Mouse (Mus musculus): ENCODE measurements around the gene Poldip3. TPM values are rescaled to one million over a fixed set of nuclear protein-coding genes. Genes with fewer than 3 reads are reported as not detected.
A peak's percentile ranks its signal among the peaks of the same experiment; 100 is the strongest.

The Poldip3 gene
- polyA plus RNA-seq, 1 experiment from 2014 or later: 185 TPM

DNA sequence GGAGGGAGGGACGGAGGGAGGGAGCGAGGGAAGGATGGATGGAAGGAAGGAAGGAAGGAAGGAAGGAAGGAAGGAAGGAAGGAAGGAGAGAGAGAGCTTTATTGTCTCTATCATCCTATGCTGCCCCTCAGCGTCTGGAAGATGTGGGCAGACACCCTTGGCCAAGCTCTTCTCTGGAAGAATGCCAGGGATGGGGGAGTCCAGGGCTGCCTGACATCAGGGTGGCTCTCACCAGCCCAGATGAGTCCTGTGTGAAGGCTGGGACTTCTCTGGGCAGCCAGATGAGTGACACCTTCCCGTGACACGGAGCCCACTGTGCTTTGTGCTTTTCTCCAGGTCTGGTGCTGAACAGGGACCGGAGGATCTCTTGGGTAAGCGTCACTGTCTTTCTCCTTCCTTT is 37.3 kb downstream of the Poldip3 start:
- H3K27ac ChIP-seq: no peak overlapping the region
- DNase-seq (ENCODE audit: extremely low spot score, low spot score): no peak
- peaks cover 38% of the 10 kb centered on the region for H3K4me1 ChIP-seq
- peaks cover 32% of the 10 kb centered on the region for H3K36me3 ChIP-seq (replicated peaks)
- no peaks in the 10 kb centered on the region for H3K9me3 ChIP-seq
- H3K27me3 ChIP-seq (ENCODE audit: poor library complexity, severe bottlenecking): no peaks in the 10 kb centered on the region
- no peak overlapping the region for H3K4me3 ChIP-seq
- WGBS: 88% methylated on average over 7 of the region's 7 CpGs

DNA sequence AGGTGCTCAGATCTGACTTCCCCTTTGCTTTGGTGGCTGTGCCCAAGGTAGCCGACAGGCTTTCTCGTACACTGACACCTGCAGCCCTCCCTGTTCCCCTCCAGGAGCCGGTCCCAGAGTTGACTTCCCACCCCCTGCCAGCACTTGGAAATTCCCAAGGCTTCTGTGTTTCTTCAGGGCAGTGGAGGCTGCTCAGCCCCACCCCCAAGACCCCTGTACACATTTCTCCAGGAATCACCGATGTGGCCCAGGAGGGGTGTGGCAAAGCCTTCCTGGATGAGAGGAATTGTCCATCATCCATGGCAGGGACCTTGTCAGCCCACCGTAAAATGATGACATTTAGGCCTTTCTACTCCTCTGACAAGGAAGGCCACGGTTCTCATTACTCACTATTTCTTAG is 37.9 kb downstream of the Poldip3 start:
- Histone ChIP-seq H3K27me3 (ENCODE audit: poor library complexity, severe bottlenecking) (no peaks in the 10 kb centered on the region), H3K4me3 (no peak overlapping the region), H3K4me1 (peaks cover 40% of the 10 kb centered on the region), H3K36me3 (replicated peaks) (peaks cover 26% of the 10 kb centered on the region), H3K9me3 (no peaks in the 10 kb centered on the region), H3K27ac (no peak overlapping the region)
- WGBS: 71% methylated on average over 6 of the region's 6 CpGs
- no peak for DNase-seq (ENCODE audit: extremely low spot score, low spot score)

DNA sequence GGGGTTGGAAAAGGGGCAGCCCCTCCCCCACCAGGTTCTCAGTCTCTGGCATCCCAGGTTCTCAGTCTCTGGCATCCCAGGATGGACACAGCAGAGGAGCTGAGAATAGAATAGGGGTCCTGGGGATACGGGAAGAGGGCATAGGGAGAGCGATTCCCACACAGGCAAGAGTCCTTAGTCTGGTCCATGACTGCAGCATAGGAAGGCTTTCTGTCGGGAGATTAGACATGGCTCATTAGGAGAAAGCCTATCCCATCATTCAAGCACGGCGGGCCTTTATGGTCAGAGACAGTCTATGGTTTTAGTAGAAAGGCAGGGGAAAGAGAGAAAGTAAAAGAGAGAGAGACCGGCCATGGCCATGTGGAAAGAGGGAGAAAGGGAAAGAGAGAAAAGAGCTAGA is 41.4 kb downstream of the Poldip3 start:
- peak overlapping the region; percentile 32; the same call in 1 of the 2 replicates for H3K27ac ChIP-seq
- no peak for DNase-seq (ENCODE audit: extremely low spot score, low spot score)
- 38% methylated on average over 6 of the region's 6 CpGs for WGBS

DNA sequence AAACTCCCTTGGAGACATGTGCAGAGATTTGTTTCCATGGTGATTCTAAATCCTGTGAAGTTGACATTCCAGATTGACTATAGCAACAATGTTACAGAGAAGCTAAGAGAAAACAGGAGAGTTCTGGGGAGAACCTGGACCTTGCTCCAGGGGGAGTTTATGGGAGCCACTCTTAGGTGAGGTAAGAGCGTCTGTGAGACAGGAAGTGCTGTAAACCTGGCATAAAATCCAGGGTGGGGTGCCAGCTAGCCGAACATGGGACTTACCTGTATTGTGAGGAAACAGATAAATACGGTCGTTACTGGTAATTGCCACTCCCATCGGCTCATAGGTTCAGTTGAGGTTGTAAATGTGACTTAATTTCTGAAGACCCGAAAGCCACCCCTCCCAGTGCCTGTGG is 42.8 kb downstream of the Poldip3 start:
- DNase-seq (ENCODE audit: extremely low spot score, low spot score): no peak
- Histone ChIP-seq H3K9me3 (no peaks in the 10 kb centered on the region), H3K4me1 (peaks cover 24% of the 10 kb centered on the region), H3K4me3 (no peak overlapping the region), H3K27ac (no peak overlapping the region), H3K27me3 (ENCODE audit: poor library complexity, severe bottlenecking) (peaks cover 13% of the 10 kb centered on the region), H3K36me3 (replicated peaks) (no peaks in the 10 kb centered on the region)
- 88% methylated on average over 6 of the region's 6 CpGs for whole genome bisulfite sequencing

More for the DNA sequence above, 41.4 kb downstream of the Poldip3 start:
- H3K4me1 ChIP-seq: peaks cover 24% of the 10 kb centered on the region
- H3K9me3 ChIP-seq: no peaks in the 10 kb centered on the region
- peaks cover 2% of the 10 kb centered on the region; the same call in 1 of the 2 replicates for H3K27me3 ChIP-seq (ENCODE audit: poor library complexity, severe bottlenecking)
- no peak overlapping the region for H3K4me3 ChIP-seq
- H3K36me3 ChIP-seq (replicated peaks): no peaks in the 10 kb centered on the region

DNA sequence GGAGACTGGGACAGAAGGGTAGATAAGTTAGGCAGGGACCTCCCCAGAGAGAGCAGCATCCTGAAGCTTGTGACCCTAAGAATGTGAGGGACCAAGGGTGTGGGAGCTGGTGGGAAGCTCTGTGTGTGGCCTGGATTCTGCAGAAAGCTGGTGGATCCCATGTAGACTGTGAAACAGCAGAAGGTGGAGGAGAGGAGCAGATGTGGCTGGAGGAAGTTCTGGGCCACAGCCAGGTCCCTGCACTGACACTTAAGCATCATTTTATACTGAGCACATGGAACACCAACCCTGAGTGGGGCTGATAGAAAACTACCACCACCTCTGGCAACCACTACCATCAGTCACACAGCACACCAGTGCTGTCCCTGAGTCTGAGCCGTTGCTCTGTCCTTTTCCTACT is 46.1 kb downstream of the Poldip3 start:
- no peak overlapping the region for H3K4me3 ChIP-seq
- WGBS: 59% methylated on average over 1 of the region's 1 CpGs
- no peak overlapping the region for H3K27ac ChIP-seq
- peaks cover 51% of the 10 kb centered on the region for H3K4me1 ChIP-seq
- H3K9me3 ChIP-seq: no peaks in the 10 kb centered on the region
- no peak for DNase-seq (ENCODE audit: extremely low spot score, low spot score)
- peaks cover 39% of the 10 kb centered on the region for H3K27me3 ChIP-seq (ENCODE audit: poor library complexity, severe bottlenecking)
- H3K36me3 ChIP-seq (replicated peaks): no peaks in the 10 kb centered on the region

DNA sequence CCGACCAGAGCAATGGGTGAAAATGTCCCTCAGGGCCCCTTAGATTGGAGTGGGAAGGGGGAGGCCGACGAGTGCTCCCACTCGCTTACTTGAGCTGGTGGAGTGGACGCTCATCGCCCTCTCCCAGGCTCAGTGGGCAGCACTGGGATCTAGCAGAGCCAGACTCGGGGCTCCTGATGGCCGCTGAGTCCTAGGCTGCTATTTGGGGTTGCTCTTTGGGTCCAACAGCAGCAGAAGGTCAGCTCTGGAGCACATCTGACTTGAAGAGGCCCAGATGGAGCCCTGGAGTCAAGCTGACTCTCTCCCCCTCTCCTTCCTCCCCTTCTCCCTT is 48.9 kb downstream of the Poldip3 start:
- DNase-seq (ENCODE audit: extremely low spot score, low spot score): no peak
- Histone ChIP-seq H3K36me3 (replicated peaks) (no peaks in the 10 kb centered on the region), H3K27me3 (ENCODE audit: poor library complexity, severe bottlenecking) (peaks cover 50% of the 10 kb centered on the region), H3K4me3 (peak overlapping the region; percentile 63), H3K4me1 (peaks cover 43% of the 10 kb centered on the region), H3K27ac (peak overlapping the region; percentile 83), H3K9me3 (no peaks in the 10 kb centered on the region)
- 1% methylated on average over 8 of the region's 8 CpGs for WGBS

DNA sequence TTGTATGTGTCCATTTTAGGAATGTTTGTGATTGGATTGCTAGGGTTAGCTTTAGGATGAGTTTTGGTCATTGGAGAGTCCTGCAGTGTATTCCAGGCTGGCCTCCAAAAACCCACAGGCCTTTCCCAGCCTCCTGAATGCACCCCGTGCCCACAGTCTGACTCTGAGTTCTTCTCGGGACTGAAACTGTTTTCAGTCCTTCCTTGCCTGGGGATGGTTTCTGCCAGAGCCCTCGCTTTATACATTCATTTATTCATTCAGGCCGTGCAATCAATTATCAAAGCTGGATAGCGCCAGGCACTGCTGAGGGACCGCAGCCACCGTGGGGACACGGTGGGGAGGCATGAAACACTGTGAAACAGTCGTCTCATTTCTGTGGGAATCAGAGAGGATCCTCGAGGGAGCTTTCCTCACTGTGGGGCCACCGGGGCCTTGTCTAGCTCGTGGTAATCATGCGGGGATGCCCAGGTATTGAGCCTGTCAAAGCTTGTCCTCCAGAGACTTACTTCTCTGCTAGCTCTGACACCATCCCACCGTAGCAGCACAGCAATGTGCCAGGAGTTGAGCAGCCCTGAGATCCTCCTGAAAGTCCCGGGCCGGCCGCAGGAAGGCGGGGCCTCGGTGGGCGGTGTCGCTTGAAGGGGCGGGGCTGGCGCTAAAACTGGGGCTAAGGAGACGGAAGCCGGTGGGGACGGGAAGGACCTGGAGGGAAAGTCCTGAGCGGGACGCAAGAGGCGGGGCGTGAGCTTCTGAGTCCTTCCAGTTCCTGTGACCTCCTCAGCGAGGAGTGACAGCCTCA is 49.5 kb downstream of the Poldip3 start:
- H3K36me3 ChIP-seq (replicated peaks): no peaks in the 10 kb centered on the region
- peak; percentile 92 for DNase-seq (ENCODE audit: extremely low spot score, low spot score)
- peak overlapping the region; percentile 63 for H3K4me3 ChIP-seq
- H3K4me1 ChIP-seq: peaks cover 43% of the 10 kb centered on the region
- H3K9me3 ChIP-seq: no peaks in the 10 kb centered on the region
- peak overlapping the region; percentile 83 for H3K27ac ChIP-seq
- 2% methylated on average over 31 of the region's 31 CpGs for WGBS
- peaks cover 50% of the 10 kb centered on the region for H3K27me3 ChIP-seq (ENCODE audit: poor library complexity, severe bottlenecking)

DNA sequence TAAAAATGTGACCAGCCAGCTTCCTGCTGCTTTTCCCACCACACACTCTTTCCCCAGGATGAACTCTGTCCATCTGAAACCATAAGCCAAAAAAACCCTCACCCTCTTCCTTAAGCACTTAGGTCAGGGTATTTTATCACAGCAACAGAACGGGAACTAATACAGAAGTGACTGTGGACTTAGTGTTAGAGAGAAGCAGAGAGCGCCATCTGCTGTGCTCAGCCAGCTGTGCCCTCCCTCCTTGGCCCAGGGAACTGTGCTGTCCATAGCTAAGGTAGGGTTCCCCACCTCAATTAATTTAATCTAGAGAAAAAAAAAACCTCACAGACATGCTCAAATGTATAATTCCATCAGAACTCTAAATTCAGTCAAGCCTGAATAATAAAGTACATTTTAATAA is 53.2 kb downstream of the Poldip3 start:
- Histone ChIP-seq H3K4me1 (peaks cover 35% of the 10 kb centered on the region), H3K9me3 (no peaks in the 10 kb centered on the region), H3K27ac (no peak overlapping the region), H3K27me3 (ENCODE audit: poor library complexity, severe bottlenecking) (peaks cover 36% of the 10 kb centered on the region), H3K36me3 (replicated peaks) (no peaks in the 10 kb centered on the region), H3K4me3 (no peak overlapping the region)
- 40% methylated on average over 2 of the region's 2 CpGs for WGBS
- DNase-seq (ENCODE audit: extremely low spot score, low spot score): no peak

DNA sequence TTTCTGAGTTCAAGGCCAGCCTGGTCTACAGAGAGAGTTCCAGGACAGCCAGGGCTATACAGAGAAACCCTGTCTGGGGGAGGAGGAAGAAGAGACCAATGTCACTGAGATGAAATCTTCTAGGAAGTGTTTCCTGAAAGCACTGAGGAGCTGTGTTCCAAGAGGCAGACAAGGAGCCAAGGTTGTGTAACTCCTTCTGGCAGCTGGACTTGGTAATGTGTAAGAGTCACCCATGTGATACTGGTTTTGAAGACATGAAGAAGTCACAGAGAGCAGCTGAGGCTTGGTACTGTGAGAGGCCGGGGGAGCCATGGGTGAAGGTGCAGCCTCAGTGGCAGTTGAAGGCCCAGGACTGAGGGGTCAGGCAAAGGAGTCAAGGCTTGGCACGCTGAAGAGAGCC is 55.5 kb downstream of the Poldip3 start:
- H3K36me3 ChIP-seq (replicated peaks): no peaks in the 10 kb centered on the region
- H3K27ac ChIP-seq: no peak overlapping the region
- WGBS: 85% methylated on average over 2 of the region's 2 CpGs
- no peak for DNase-seq (ENCODE audit: extremely low spot score, low spot score)
- H3K9me3 ChIP-seq: no peaks in the 10 kb centered on the region
- peaks cover 25% of the 10 kb centered on the region for H3K4me1 ChIP-seq
- H3K27me3 ChIP-seq (ENCODE audit: poor library complexity, severe bottlenecking): peaks cover 43% of the 10 kb centered on the region
- H3K4me3 ChIP-seq: no peak overlapping the region

DNA sequence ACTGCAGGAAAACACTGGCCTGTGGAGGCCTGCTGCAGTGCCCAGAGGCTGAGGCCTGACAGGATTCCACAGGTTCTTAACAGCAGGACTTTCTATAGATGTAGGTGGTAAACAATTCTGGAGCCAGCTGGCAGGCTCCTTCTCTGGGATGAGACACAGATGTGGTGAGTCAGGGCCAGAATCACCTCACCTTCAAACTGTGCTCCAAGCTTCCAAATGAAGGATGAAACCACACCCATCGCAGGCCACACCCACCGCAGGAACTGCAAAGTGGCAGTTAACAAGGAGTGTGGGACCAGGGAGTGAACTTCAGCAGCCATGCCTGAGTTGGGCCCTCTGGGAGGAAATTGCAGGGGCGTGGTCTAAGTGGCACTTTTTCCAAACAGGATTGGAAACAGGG is 58.3 kb downstream of the Poldip3 start:
- 52% methylated on average over 3 of the region's 3 CpGs for WGBS
- Histone ChIP-seq H3K9me3 (no peaks in the 10 kb centered on the region), H3K4me3 (no peak overlapping the region), H3K4me1 (peaks cover 22% of the 10 kb centered on the region), H3K27ac (no peak overlapping the region), H3K36me3 (replicated peaks) (no peaks in the 10 kb centered on the region), H3K27me3 (ENCODE audit: poor library complexity, severe bottlenecking) (peaks cover 50% of the 10 kb centered on the region)
- no peak for DNase-seq (ENCODE audit: extremely low spot score, low spot score)

DNA sequence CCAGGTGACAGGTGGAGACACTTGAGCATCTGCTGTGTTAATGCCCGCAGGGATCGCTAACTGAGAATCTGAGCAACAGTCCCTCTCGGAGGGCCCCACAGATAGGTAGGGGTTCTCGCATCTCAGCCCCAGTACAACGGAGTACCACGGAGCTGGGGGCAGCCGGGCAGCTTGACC is 59.9 kb downstream of the Poldip3 start, which contains the start of gene Serhl:
Serhl (plus strand) TSS at position 78 of the 177 bp plus-strand sequence.
- Histone ChIP-seq H3K27me3 (ENCODE audit: poor library complexity, severe bottlenecking) (peaks cover 50% of the 10 kb centered on the region), H3K27ac (no peak within 1 kb of the TSS), H3K4me1 (peaks cover 24% of the 10 kb centered on the region), H3K36me3 (replicated peaks) (no peaks in the 10 kb centered on the region), H3K9me3 (no peaks in the 10 kb centered on the region), H3K4me3 (peak within 1 kb of the TSS; percentile 36)
- DNase-seq (ENCODE audit: extremely low spot score, low spot score): no peak
- WGBS: 19% methylated on average over 7 of the region's 7 CpGs

DNA sequence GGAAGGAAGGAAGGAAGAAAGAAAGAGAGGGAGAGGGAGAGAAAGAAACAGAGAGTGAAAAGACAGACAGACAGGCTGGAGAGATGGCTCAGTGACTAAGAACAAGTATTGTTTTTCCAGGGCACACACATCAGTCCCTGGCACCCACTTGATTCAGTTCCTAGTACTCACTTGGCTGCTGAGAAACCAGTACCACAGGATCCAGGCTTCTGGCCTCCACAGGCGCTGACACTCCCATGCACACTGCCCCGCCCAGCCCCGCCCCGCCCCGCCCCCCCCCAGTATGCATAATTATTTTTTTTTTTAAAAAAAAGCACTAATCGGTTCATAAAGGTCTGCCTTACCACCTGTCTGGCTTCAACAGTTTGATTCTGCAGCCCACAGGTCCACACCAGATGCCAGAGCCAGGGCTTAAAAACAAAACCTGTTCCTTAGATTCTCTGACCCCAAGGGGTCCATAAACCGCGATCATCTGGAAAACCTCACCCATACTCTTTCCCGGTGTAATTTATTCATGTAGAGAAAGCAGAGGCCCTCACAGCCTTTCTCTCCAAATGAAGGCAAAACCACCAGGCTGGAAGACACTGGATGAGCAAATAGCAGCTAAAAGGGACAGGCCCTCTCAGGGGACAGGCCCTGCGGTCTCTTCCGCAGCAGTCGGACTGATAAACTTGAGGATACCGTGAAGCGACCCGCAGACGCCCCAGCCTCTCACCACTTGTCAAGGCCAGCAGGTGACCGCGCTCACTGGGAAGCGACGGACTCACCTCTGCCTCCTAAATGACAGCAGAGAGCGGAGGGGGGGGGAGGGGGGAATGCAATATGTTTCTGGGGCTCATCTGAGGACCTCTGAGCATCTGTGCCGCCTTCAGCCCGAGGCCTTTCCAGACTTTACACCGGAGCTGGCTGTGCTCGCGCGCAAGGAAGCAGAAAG is 60.4 kb downstream of the Poldip3 start:
- peaks cover 30% of the 10 kb centered on the region for H3K4me1 ChIP-seq
- H3K27me3 ChIP-seq (ENCODE audit: poor library complexity, severe bottlenecking): peaks cover 50% of the 10 kb centered on the region
- no peak overlapping the region for H3K27ac ChIP-seq
- DNase-seq (ENCODE audit: extremely low spot score, low spot score): no peak
- H3K4me3 ChIP-seq: peak overlapping the region; percentile 36
- no peaks in the 10 kb centered on the region for H3K9me3 ChIP-seq
- H3K36me3 ChIP-seq (replicated peaks): no peaks in the 10 kb centered on the region
- WGBS: 7% methylated on average over 27 of the region's 27 CpGs

DNA sequence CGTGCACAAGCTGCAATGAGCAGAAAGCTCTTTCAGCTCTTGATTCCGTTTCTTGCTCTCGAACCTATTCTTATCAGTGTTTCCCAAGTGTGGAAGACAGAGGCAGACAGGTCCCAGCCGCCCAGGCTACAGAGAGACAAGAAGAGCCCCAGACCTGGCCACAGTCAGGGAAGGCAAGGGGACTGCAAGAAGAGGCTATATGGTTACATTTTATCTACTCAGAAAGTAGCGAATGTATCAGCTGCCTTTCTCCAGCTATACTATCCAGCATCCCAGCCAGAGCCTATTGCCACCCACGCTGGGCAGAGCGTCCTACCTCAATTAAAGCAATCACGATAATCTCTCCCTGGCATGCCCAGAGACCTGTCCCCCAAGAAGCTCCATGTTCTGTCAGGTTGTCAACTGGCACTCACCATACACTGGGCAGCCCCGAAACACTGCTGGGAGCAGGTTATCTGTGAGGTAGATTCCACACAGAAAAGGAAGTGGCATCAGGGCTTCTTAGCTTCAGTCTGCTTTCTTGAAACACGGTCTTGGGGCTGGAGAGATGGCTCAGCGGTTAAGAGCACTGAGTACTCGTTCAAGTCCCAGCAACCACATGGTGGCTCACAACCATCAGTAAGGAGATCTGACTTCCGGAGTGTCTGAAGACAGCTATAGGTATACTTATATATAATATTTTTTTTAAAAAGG is 62.4 kb downstream of the Poldip3 start:
- Histone ChIP-seq H3K27ac (no peak overlapping the region), H3K4me3 (no peak overlapping the region), H3K27me3 (ENCODE audit: poor library complexity, severe bottlenecking) (peaks cover 63% of the 10 kb centered on the region), H3K9me3 (no peaks in the 10 kb centered on the region), H3K36me3 (replicated peaks) (no peaks in the 10 kb centered on the region), H3K4me1 (peaks cover 40% of the 10 kb centered on the region)
- 85% methylated on average over 13 of the region's 13 CpGs for WGBS
- DNase-seq (ENCODE audit: extremely low spot score, low spot score): no peak

All from forebrain, embryonic 10.5 days (tissue).